Mouse (Mus musculus) left cerebral cortex, postnatal 36 days (tissue): ENCODE measurements around the gene Zfp592. TPM values are rescaled to one million over a fixed set of nuclear protein-coding genes. Genes with fewer than 3 reads are reported as not detected.

Experiments used
- total RNA-seq, 2 experiments: library from RNA; stranded (reverse); gene quantifications; 2 replicates each; pipeline ENCODE4 v1.2.3; 2021

Zfp592 gene
- total RNA-seq, 2 experiments from 2014 or later = 21.3 to 22.4 TPM

Other genes starting within 250 kb of the Zfp592 start
- gene Iqgap1, start 167.7 kb upstream of the Zfp592 start, total RNA-seq = 10 to 100 TPM; 18.5 to 26.9 TPM
- gene Zscan2, start 132.8 kb upstream of the Zfp592 start, total RNA-seq = 10 to 100 TPM; 13.4 to 15.2 TPM
- gene Wdr73, start 92.4 kb upstream of the Zfp592 start, total RNA-seq = 10 to 100 TPM; 22.9 to 25.8 TPM
- gene Nmb, start 88.6 kb upstream of the Zfp592 start, total RNA-seq = 1 to 10 TPM; 3.3 to 7.1 TPM
- 10 to 100 TPM; 42.8 to 48.1 TPM for gene Sec11a, start 45.9 kb upstream of the Zfp592 start, total RNA-seq
- gene Alpk3, start 63.9 kb downstream of the Zfp592 start, total RNA-seq = under 1 TPM; 0.22 to 0.68 TPM
- under 1 TPM; 0.27 to 0.30 TPM for gene Slc28a1, start 121.1 kb downstream of the Zfp592 start, total RNA-seq
- gene Pde8a, start 219.9 kb downstream of the Zfp592 start, total RNA-seq = 1 to 10 TPM; 6.6 to 8.2 TPM